Mouse (Mus musculus) limb, embryonic 15.5 days (tissue): ENCODE results near the gene Tmem132b. TPM values are rescaled to one million over a fixed set of nuclear protein-coding genes. Genes with fewer than 3 reads are reported as not detected.

Source experiments
- ATAC-seq: fragments of 200-750 bp; cut with Nextera tagmentation; 2 replicates; pipeline ENCODE4 v1.8.0; 2017; ENCODE audit warnings: low read depth, moderate TSS enrichment; ENCODE audit not compliant: insufficient number of reproducible peaks, low FRiP score, low TSS enrichment
- H3K27ac ChIP-seq: fragments of 300-500 bp; sonication (generic); 2 replicates; pipeline ENCODE4 v1.5.1; 2015; ENCODE audit warnings: moderate library complexity, mild to moderate bottlenecking, inconsistent platforms
- H3K27me3 ChIP-seq: fragments of 300-500 bp; sonication (generic); 2 replicates; pipeline ENCODE4 v1.6.1; 2015; ENCODE audit warnings: inconsistent platforms
- H3K36me3 ChIP-seq: fragments of 300-500 bp; sonication (generic); 2 replicates; pipeline ENCODE4 v1.6.1; 2015; ENCODE audit warnings: inconsistent platforms
- H3K4me1 ChIP-seq: fragments of 300-500 bp; sonication (generic); 2 replicates; pipeline ENCODE4 v1.6.1; 2015; ENCODE audit warnings: inconsistent platforms
- H3K4me2 ChIP-seq: fragments of 300-500 bp; sonication (generic); 2 replicates; pipeline ENCODE4 v1.6.1; 2015; ENCODE audit warnings: mild to moderate bottlenecking, inconsistent platforms
- H3K4me3 ChIP-seq: fragments of 300-500 bp; sonication (generic); 2 replicates; pipeline ENCODE4 v1.5.1; 2015; ENCODE audit warnings: mild to moderate bottlenecking, inconsistent platforms
- H3K9ac ChIP-seq: fragments of 300-500 bp; sonication (generic); 2 replicates; pipeline ENCODE4 v1.6.1; 2015; ENCODE audit warnings: inconsistent platforms
- H3K9me3 ChIP-seq: fragments of 300-500 bp; sonication (generic); 2 replicates; pipeline ENCODE4 v1.6.1; 2016; ENCODE audit warnings: inconsistent platforms
- WGBS: fragments of 180-500 bp; shearing (Covaris S2); methylation state at CpG from one replicate; pipeline ENCODE4 v1.1.7; 2015; 5-methylcytosine and 5-hydroxymethylcytosine counted together
- polyA plus RNA-seq: library from polyadenylated mRNA; unstranded; fragments of >200 nt; fragmentation: Nextera tagmentation; extraction: Ambion mirVana; gene quantifications from 2 replicates; pipeline ENCODE4 v1.2.1, GENCODE M21; 2015

Gene Tmem132b
- polyA plus RNA-seq, 1 experiment from 2014 or later: 0.31 TPM

DNA sequence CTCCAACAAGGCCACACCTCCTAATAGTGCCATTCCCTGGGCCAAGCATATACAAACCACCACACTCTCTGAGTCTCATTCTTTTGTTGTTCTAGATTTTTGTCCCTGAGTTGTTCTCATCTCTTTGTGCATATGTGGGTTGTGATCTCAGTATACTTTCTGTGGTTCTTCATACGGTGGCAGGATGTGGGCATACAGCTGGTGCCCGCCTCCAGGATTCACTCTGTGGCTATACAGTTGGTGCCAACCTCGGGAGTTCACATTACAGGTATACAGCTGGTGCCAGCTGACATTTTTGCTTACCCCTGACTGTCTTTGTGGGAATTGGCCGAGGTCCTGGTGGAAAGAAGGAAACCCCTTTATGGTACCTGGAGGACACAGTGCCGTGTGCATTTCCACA is 53.6 kb downstream of the Tmem132b start:
- no peak for ATAC-seq

DNA sequence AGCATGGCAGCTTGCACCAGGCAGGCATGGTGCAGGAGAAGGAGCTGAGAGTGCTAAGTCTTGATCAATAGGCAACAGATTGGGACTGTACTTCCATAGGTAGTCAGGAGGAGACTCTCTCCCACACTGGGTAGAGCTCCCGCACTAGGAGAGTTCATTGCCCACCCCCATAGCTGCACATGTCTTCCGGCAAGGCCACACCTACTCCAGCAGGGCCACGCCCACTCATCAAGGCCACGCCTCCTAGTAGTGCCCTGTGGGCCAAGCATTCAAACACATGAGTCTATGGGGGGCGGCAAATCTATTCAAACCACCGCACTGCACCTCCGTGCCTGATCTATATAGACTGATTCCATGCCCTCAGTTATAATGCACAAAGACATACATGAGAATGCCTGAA is 56.6 kb downstream of the Tmem132b start:
- Histone ChIP-seq H3K27ac (no peak overlapping the region), H3K4me3 (no peak overlapping the region), H3K9ac (no peak overlapping the region), H3K27me3 (0 out of 2 replicates have a peak, but pooled peaks cover 6% of the 10 kb centered on the region), H3K9me3 (no peaks in the 10 kb centered on the region), H3K4me2 (no peak overlapping the region), H3K4me1 (peaks cover 8% of the 10 kb centered on the region), H3K36me3 (no peaks in the 10 kb centered on the region)
- ATAC-seq: no peak
- WGBS: 76% methylated on average over 7 of the region's 7 CpGs

More for the DNA sequence above, 53.6 kb downstream of the Tmem132b start:
- no peak overlapping the region for H3K27ac ChIP-seq
- H3K27me3 ChIP-seq: no peaks in the 10 kb centered on the region
- H3K36me3 ChIP-seq: no peaks in the 10 kb centered on the region
- H3K4me3 ChIP-seq: no peak overlapping the region
- no peaks in the 10 kb centered on the region for H3K9me3 ChIP-seq
- peaks cover 8% of the 10 kb centered on the region for H3K4me1 ChIP-seq
- H3K9ac ChIP-seq: no peak overlapping the region
- 74% methylated on average over 5 of the region's 5 CpGs for WGBS
- no peak overlapping the region for H3K4me2 ChIP-seq

DNA sequence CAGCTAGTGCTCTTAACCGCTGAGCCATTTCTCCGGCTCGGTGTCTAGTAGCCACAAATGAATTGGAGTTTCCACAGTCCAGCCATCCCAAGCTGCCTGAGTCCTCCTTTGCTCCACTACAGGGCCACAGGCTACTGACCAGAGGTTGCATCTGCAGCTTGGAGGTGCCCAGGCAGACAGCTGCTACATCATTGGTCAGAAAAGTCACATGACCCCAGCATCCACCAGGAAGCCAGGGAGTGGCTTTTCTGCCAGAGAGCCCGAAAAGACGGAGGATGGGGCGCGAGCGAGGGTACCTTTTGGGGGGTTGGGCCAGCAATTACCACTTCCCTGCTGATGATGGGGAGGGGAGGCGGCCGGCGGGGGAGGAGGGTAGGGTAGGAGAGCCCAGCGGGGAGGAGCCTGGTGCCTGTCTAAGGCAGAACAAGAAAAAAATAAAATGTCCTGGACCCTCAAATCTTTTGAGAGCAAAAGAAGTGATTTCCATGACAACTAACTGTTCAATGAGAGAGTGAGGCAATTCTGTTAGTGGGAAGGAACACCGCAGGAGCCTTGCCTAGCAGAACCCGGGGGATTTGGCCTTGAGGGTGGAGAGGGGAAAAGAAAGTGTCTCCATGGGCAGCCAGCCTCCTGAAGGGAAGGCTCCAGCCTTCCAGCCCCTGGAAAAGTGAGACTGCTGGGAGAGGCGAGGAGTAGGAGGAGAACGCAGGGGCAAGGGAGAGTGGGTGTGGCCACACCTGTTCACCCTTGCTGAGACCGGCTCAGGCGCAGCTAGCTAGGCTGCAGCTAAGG is 57.5 kb downstream of the Tmem132b start:
- H3K36me3 ChIP-seq: no peaks in the 10 kb centered on the region

DNA sequence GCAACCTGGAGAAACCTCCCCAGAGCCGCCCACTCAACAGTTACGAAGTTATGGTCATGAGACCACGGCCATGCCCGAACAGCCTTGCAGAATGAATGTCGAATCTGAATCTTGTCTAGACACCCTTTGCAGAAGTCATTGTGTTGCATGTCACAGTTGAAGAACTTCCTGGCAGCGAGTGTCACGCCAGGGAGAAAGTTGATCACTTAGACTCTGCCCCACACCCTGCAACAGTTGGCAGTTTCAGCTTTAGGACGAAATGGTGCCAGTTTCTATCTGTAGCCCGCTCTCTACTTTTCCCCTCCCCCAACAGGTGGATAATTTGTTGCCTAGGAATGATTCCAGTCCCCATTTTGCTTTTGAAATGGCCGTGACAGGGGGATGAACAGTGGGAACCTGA is 66.5 kb downstream of the Tmem132b start:
- Histone ChIP-seq H3K9ac (no peak overlapping the region), H3K4me1 (no peaks in the 10 kb centered on the region), H3K4me2 (no peak overlapping the region), H3K4me3 (no peak overlapping the region), H3K9me3 (no peaks in the 10 kb centered on the region), H3K27me3 (no peaks in the 10 kb centered on the region), H3K27ac (no peak overlapping the region), H3K36me3 (no peaks in the 10 kb centered on the region)
- 85% methylated on average over 10 of the region's 10 CpGs for WGBS
- ATAC-seq: no peak

More for the DNA sequence above, 57.5 kb downstream of the Tmem132b start:
- Histone ChIP-seq H3K9ac (no peak overlapping the region), H3K4me1 (peaks cover 8% of the 10 kb centered on the region), H3K27ac (no peak overlapping the region), H3K9me3 (no peaks in the 10 kb centered on the region), H3K4me3 (peak overlapping the region; percentile 30), H3K4me2 (peak overlapping the region; percentile 42), H3K27me3 (0 out of 2 replicates have a peak, but pooled peaks cover 6% of the 10 kb centered on the region)
- no peak for ATAC-seq
- WGBS: 3% methylated on average over 18 of the region's 18 CpGs

DNA sequence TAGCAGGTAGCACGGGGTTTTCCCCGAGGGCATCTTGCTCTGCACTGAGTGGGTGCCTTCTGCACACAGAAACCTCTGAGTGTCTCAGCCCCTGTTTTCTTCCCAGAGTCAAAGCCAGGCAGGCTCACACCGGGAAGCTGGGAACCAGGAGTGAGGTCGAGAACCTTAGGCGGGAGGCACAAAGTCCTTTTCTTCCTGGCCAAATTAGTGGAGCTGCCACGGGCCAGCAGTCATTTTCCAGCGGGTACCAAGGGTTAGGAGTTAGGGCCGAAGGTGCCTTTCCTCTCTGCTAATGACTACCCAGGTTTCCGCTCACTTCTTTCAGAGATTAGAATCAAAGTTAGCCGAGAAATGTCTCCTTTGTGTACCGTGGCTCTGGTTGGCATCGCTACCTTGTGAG is 75.6 kb downstream of the Tmem132b start:
- ATAC-seq: no peak
- no peak overlapping the region for H3K4me2 ChIP-seq
- no peak overlapping the region for H3K27ac ChIP-seq
- WGBS: 77% methylated on average over 12 of the region's 12 CpGs
- no peaks in the 10 kb centered on the region for H3K36me3 ChIP-seq
- no peak overlapping the region for H3K4me3 ChIP-seq
- H3K9ac ChIP-seq: no peak overlapping the region
- no peaks in the 10 kb centered on the region for H3K4me1 ChIP-seq
- H3K9me3 ChIP-seq: no peaks in the 10 kb centered on the region
- H3K27me3 ChIP-seq: no peaks in the 10 kb centered on the region

DNA sequence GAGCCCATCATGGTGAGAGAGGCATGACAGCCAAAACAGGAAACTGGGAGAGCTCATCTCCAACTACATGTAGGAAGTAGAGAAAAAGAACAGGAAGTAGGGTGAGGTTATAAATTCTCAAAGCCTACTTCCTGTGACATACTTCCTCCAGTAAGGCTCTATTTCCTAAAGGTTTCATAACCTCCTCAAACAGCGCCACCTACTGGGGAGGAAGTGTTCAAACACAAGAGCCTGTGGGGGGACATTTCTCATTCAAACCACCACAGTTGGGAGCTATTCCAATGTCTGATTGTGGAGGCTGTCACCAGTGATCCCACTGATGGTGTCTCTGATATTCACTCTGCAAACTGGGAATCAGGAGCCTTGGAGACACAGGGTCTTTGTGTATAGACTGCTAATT is 78.4 kb downstream of the Tmem132b start:
- Histone ChIP-seq H3K36me3 (no peaks in the 10 kb centered on the region), H3K4me1 (no peaks in the 10 kb centered on the region), H3K4me3 (no peak overlapping the region), H3K4me2 (no peak overlapping the region), H3K9ac (no peak overlapping the region), H3K27ac (no peak overlapping the region), H3K9me3 (no peaks in the 10 kb centered on the region), H3K27me3 (no peaks in the 10 kb centered on the region)
- WGBS: 47% methylated on average over 1 of the region's 1 CpGs
- no peak for ATAC-seq

DNA sequence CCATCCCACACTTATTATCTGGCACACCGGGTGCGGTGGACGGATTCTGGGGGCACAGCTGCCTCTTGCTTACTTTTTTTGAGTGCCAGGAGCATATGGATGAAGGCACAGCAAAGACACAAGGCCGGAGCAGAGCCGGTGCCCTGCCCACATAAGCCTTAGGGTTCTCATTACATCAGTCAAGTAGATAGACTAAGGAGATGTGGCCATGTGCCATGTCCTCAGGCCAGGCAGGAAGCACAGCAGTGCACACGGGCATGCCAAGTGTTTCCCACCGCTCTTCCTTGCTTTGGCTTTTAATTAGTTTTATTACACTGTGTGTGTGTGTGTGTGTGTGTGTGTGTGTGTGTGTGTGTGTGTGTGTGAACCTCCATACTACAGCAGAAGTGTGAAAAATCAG is 80.9 kb downstream of the Tmem132b start:
- Histone ChIP-seq H3K27ac (no peak overlapping the region), H3K4me3 (no peak overlapping the region), H3K36me3 (no peaks in the 10 kb centered on the region), H3K27me3 (no peaks in the 10 kb centered on the region), H3K9me3 (no peaks in the 10 kb centered on the region), H3K9ac (no peak overlapping the region), H3K4me1 (no peaks in the 10 kb centered on the region), H3K4me2 (no peak overlapping the region)
- WGBS: 85% methylated on average over 7 of the region's 7 CpGs
- no peak for ATAC-seq

DNA sequence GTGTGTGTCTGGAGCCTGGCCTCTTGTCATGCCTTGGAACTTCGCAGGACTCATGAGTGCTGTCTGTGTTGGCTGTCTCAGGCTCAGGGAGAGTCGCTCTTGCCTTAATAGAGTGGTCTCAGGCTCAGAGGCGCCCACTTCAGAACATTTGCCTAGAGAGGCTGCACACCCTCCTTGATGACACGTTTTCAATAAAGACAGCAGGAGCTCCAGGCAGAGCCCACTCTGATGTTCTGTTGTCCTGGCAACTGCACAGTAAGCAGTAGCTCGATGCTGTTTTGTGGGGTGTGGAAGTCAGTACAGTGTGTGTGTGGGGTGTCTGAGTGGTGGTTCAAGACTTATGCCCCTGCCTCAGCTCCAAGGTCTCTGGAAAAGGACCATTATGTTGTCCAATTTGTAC is 81.6 kb downstream of the Tmem132b start:
- H3K27ac ChIP-seq: no peak overlapping the region
- H3K36me3 ChIP-seq: no peaks in the 10 kb centered on the region
- no peak for ATAC-seq
- 81% methylated on average over 5 of the region's 5 CpGs for WGBS
- H3K4me1 ChIP-seq: no peaks in the 10 kb centered on the region
- no peaks in the 10 kb centered on the region for H3K9me3 ChIP-seq
- H3K9ac ChIP-seq: no peak overlapping the region
- no peaks in the 10 kb centered on the region for H3K27me3 ChIP-seq
- no peak overlapping the region for H3K4me3 ChIP-seq
- H3K4me2 ChIP-seq: no peak overlapping the region

DNA sequence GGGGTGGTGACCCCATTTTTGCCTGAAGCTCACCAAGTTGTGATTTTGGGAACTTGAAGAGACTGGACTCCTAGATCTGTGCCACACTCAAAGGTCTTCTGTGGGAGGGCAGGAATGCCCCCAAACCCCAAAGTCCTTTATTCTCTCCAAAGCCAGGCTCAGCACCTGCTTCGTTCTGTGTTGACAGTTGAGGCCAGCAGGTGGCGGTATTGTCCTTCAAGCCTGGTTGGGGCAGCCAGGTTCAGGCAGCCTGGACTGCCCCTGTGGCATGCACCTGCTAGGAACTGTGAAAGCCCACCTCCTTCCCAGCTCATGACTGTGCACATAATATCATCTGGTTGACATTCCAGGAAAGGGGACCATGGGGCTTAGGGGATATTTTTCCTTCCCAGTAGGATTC is 82.8 kb downstream of the Tmem132b start:
- 44% methylated on average over 2 of the region's 2 CpGs for WGBS
- Histone ChIP-seq H3K27me3 (no peaks in the 10 kb centered on the region), H3K4me1 (no peaks in the 10 kb centered on the region), H3K9ac (no peak overlapping the region), H3K4me3 (no peak overlapping the region), H3K36me3 (no peaks in the 10 kb centered on the region), H3K27ac (no peak overlapping the region), H3K4me2 (no peak overlapping the region), H3K9me3 (no peaks in the 10 kb centered on the region)
- no peak for ATAC-seq

DNA sequence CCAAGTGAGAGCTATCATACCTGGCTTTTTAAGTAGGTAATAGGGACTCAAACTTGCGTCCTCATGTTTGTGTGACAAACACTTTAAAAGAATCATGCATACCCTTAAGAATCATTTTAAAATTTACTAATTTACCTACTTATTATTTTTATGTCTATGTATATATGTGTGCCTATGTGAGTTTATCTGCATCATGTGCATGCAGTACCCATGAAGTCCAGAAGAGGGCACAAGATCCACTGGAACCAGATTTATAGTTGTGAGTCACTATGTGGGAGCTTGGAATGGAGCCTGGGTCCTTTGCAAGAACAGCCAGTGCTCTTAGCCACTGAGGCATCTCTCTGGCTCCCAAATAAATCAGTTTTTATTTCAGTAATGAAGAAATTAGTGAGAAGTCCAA is 85.5 kb downstream of the Tmem132b start:
- H3K4me1 ChIP-seq: no peaks in the 10 kb centered on the region
- H3K9ac ChIP-seq: no peak overlapping the region
- 97% methylated on average over 1 of the region's 1 CpGs for WGBS
- H3K4me3 ChIP-seq: no peak overlapping the region
- no peak for ATAC-seq
- H3K9me3 ChIP-seq: no peaks in the 10 kb centered on the region
- no peak overlapping the region for H3K27ac ChIP-seq
- no peaks in the 10 kb centered on the region for H3K36me3 ChIP-seq
- no peak overlapping the region for H3K4me2 ChIP-seq
- H3K27me3 ChIP-seq: no peaks in the 10 kb centered on the region

DNA sequence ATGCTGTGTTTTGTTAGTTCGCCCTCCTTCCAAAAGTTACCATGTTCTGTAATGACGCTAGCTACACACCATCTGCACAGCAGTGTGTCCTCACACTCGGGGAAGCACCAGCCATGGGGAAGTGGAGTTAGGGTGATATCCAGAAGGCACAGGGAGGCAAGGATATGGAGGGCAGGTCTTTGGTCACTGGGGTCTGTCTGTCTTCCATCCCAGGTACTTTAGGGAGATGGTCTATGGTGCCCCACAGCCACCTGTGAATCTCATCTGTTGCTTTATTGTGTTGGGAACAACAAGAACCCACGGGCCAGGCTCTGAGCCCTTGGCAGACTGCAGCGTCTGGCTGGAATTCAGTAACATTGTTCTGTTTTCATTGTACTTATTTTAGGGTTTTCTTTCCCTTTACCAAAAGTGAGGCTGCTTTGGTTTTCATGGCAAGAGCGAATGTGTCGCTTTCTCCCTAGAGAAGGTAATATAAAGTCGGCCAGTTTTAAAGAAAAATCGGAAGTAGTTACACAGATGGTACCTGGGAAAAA is 96.3 kb downstream of the Tmem132b start:
- Histone ChIP-seq H3K36me3 (no peaks in the 10 kb centered on the region), H3K4me2 (no peak overlapping the region), H3K9ac (no peak overlapping the region), H3K27me3 (no peaks in the 10 kb centered on the region; the same call in 1 of the 2 replicates), H3K9me3 (no peaks in the 10 kb centered on the region), H3K4me1 (no peaks in the 10 kb centered on the region), H3K27ac (no peak overlapping the region), H3K4me3 (no peak overlapping the region)
- no peak for ATAC-seq
- 81% methylated on average over 9 of the region's 9 CpGs for WGBS

DNA sequence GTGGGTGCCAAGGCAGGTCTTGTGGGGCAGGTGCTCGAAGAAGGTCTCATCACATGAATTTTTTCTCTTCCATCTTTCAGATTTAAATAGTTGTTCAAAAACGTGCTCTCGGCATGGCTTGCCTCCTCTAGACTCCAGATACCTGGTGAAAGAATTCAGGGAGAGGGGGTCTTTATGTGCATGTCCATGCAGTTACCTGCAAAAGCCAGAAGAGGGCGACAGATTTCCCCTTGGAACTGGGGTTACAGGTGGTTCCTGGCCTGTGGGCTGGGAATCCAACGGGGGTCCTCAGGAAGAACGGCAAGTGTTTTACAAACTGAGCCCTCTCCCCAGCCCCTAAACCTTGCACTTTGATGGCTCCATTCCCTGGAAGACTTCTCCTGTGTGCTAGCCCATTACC is 103.1 kb downstream of the Tmem132b start:
- Histone ChIP-seq H3K4me2 (no peak overlapping the region), H3K27me3 (no peaks in the 10 kb centered on the region), H3K4me1 (no peaks in the 10 kb centered on the region), H3K27ac (no peak overlapping the region), H3K9ac (no peak overlapping the region), H3K9me3 (no peaks in the 10 kb centered on the region), H3K36me3 (no peaks in the 10 kb centered on the region), H3K4me3 (no peak overlapping the region)
- WGBS: 74% methylated on average over 6 of the region's 6 CpGs
- no peak for ATAC-seq
